Mouse (Mus musculus): ENCODE measurements at regions not wholly inside any gene's neighbourhood (a gene's known extent, or its start where the extent isn't known, plus 50 kb on each side); places are given as distances from the start of the nearest gene placed in this dataset.

- Histone ChIP-seq H3K4me1 (ENCODE audit: control insufficient read depth, insufficient read depth) (no peaks in the 10 kb centered on the region), H3K4me2 (ENCODE audit: low read depth, low read length) (no peak overlapping the region), H3K36me3 (replicated peaks; ENCODE audit: control insufficient read depth, insufficient read depth, low read length) (no peaks in the 10 kb centered on the region), H3K9ac (replicated peaks; ENCODE audit: low read depth, low read length) (no peak overlapping the region), H3K9me3 (replicated peaks; ENCODE audit: control insufficient read depth, low read length) (no peaks in the 10 kb centered on the region), H3K27me3 (ENCODE audit: control insufficient read depth, insufficient read depth, low read length) (peaks cover 5% of the 10 kb centered on the region; the same call in 1 of the 2 replicates), H3K4me3 (ENCODE audit: low read depth, low read length) (no peak overlapping the region), H3K27ac (ENCODE audit: low read depth) (no peak overlapping the region)
- no peak for TF ChIP-seq EP300 (IDR thresholded peaks at IDR 0.05; ENCODE audit: low read depth)
- TF ChIP-seq CTCF (IDR thresholded peaks at IDR 0.05; ENCODE audit: low read depth): no peak
- ATAC-seq (ENCODE audit: insufficient read depth, low read depth): no peak
- 58% methylated on average over 8 of the region's 8 CpGs for WGBS
- no peak for DNase-seq (ENCODE audit: low spot score)
These were observed 266.6 kb upstream of the Adamts16 start for GRCm38 (mm10) chr13:71108175-71108574.

GRCm38 (mm10) chr13:71105229-71105838, 263.7 kb upstream of the Adamts16 start:
- Histone ChIP-seq H3K36me3 (replicated peaks; ENCODE audit: control insufficient read depth, insufficient read depth, low read length) (no peaks in the 10 kb centered on the region), H3K4me1 (ENCODE audit: control insufficient read depth, insufficient read depth) (no peaks in the 10 kb centered on the region), H3K9ac (replicated peaks; ENCODE audit: low read depth, low read length) (no peak overlapping the region), H3K27ac (ENCODE audit: low read depth) (no peak overlapping the region), H3K27me3 (ENCODE audit: control insufficient read depth, insufficient read depth, low read length) (peaks cover 5% of the 10 kb centered on the region; the same call in 1 of the 2 replicates), H3K9me3 (replicated peaks; ENCODE audit: control insufficient read depth, low read length) (no peaks in the 10 kb centered on the region), H3K4me2 (ENCODE audit: low read depth, low read length) (peak overlapping the region; percentile 53), H3K4me3 (ENCODE audit: low read depth, low read length) (peak overlapping the region; percentile 29)
- ATAC-seq (ENCODE audit: insufficient read depth, low read depth) (no peak), DNase-seq (ENCODE audit: low spot score) (peak; percentile 23)
- WGBS: 16% methylated on average over 18 of the region's 18 CpGs
- peak; percentile 86 for TF ChIP-seq CTCF (IDR thresholded peaks at IDR 0.05; ENCODE audit: low read depth)
- TF ChIP-seq EP300 (IDR thresholded peaks at IDR 0.05; ENCODE audit: low read depth): no peak

- no peaks in the 10 kb centered on the region for H3K9me3 ChIP-seq (replicated peaks; ENCODE audit: control insufficient read depth, low read length)
- no peak for DNase-seq (ENCODE audit: low spot score)
- peak overlapping the region; percentile 29 for H3K4me3 ChIP-seq (ENCODE audit: low read depth, low read length)
- TF ChIP-seq CTCF (IDR thresholded peaks at IDR 0.05; ENCODE audit: low read depth): no peak
- no peak for TF ChIP-seq EP300 (IDR thresholded peaks at IDR 0.05; ENCODE audit: low read depth)
- H3K4me1 ChIP-seq (ENCODE audit: control insufficient read depth, insufficient read depth): no peaks in the 10 kb centered on the region
- H3K27me3 ChIP-seq (ENCODE audit: control insufficient read depth, insufficient read depth, low read length): peaks cover 5% of the 10 kb centered on the region; the same call in 1 of the 2 replicates
- no peak for ATAC-seq (ENCODE audit: insufficient read depth, low read depth)
- H3K4me2 ChIP-seq (ENCODE audit: low read depth, low read length): peak overlapping the region; percentile 53
- H3K9ac ChIP-seq (replicated peaks; ENCODE audit: low read depth, low read length): no peak overlapping the region
- no peak overlapping the region for H3K27ac ChIP-seq (ENCODE audit: low read depth)
- 32% methylated on average over 22 of the region's 22 CpGs for WGBS
- H3K36me3 ChIP-seq (replicated peaks; ENCODE audit: control insufficient read depth, insufficient read depth, low read length): no peaks in the 10 kb centered on the region
These were observed 263.0 kb upstream of the Adamts16 start for GRCm38 (mm10) chr13:71104419-71105228.

- Histone ChIP-seq H3K27me3 (ENCODE audit: control insufficient read depth, insufficient read depth, low read length) (no peaks in the 10 kb centered on the region), H3K9ac (replicated peaks; ENCODE audit: low read depth, low read length) (no peak overlapping the region), H3K36me3 (replicated peaks; ENCODE audit: control insufficient read depth, insufficient read depth, low read length) (no peaks in the 10 kb centered on the region), H3K4me3 (ENCODE audit: low read depth, low read length) (no peak overlapping the region), H3K9me3 (replicated peaks; ENCODE audit: control insufficient read depth, low read length) (no peaks in the 10 kb centered on the region), H3K4me1 (ENCODE audit: control insufficient read depth, insufficient read depth) (no peaks in the 10 kb centered on the region), H3K27ac (ENCODE audit: low read depth) (no peak overlapping the region), H3K4me2 (ENCODE audit: low read depth, low read length) (no peak overlapping the region)
- DNase-seq (ENCODE audit: low spot score) (no peak), ATAC-seq (ENCODE audit: insufficient read depth, low read depth) (no peak)
- 70% methylated on average over 6 of the region's 6 CpGs for WGBS
- no peak for TF ChIP-seq EP300 (IDR thresholded peaks at IDR 0.05; ENCODE audit: low read depth)
- no peak for TF ChIP-seq CTCF (IDR thresholded peaks at IDR 0.05; ENCODE audit: low read depth)
These were observed 242.7 kb upstream of the Adamts16 start for GRCm38 (mm10) chr13:71084301-71084700.

- H3K4me2 ChIP-seq (ENCODE audit: low read depth, low read length): no peak overlapping the region
- WGBS: 69% methylated on average over 4 of the region's 4 CpGs
- H3K9me3 ChIP-seq (replicated peaks; ENCODE audit: control insufficient read depth, low read length): no peaks in the 10 kb centered on the region
- no peak overlapping the region for H3K4me3 ChIP-seq (ENCODE audit: low read depth, low read length)
- TF ChIP-seq CTCF (IDR thresholded peaks at IDR 0.05; ENCODE audit: low read depth) (no peak), EP300 (IDR thresholded peaks at IDR 0.05; ENCODE audit: low read depth) (no peak)
- no peaks in the 10 kb centered on the region for H3K27me3 ChIP-seq (ENCODE audit: control insufficient read depth, insufficient read depth, low read length)
- H3K27ac ChIP-seq (ENCODE audit: low read depth): no peak overlapping the region
- ATAC-seq (ENCODE audit: insufficient read depth, low read depth) (no peak), DNase-seq (ENCODE audit: low spot score) (no peak)
- H3K9ac ChIP-seq (replicated peaks; ENCODE audit: low read depth, low read length): no peak overlapping the region
- no peaks in the 10 kb centered on the region for H3K4me1 ChIP-seq (ENCODE audit: control insufficient read depth, insufficient read depth)
- no peaks in the 10 kb centered on the region for H3K36me3 ChIP-seq (replicated peaks; ENCODE audit: control insufficient read depth, insufficient read depth, low read length)
These were observed 234.3 kb upstream of the Adamts16 start for GRCm38 (mm10) chr13:71075916-71076315.
